Mouse (Mus musculus): ENCODE results near the gene Acsl3. TPM values are rescaled to one million over a fixed set of nuclear protein-coding genes. Genes with fewer than 3 reads are reported as not detected.
A peak's percentile ranks its signal among the peaks of the same experiment; 100 is the strongest.

The Acsl3 gene
- total and polyA plus RNA-seq, 3 experiments = 16.4 to 87.0 (median 33.6) TPM

DNA sequence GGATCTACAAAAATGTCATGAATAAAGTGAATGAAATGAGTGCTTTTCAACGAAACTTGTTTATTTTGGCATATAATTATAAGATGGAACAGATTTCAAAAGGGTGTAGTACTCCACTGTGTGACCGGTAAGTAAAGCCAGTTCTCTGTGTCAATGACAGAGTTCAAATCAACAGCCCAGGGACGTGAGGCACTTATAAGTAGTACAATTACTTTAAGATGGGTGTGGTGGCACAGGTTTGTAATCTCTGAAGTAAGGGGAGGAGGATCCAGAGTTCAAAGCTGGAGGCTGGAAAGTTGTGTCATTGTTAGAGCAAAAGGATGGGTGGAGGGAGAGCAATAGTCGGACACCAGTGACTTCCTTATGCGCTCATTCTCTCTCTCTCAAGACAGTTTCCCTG is 39.3 kb downstream of the Acsl3 start:
- peaks cover 87% of the 10 kb centered on the region for H3K36me3 ChIP-seq (replicated peaks)
- no peak for ATAC-seq (ENCODE audit: extremely low read depth, insufficient number of reproducible peaks, low FRiP score, poor library complexity, severe bottlenecking)
- no peaks in the 10 kb centered on the region for H3K27me3 ChIP-seq (ENCODE audit: insufficient read depth, low read length)
- H3K9me3 ChIP-seq (replicated peaks) = no peaks in the 10 kb centered on the region
- no peak overlapping the region for H3K4me3 ChIP-seq (ENCODE audit: low read depth, low read length)
- TF ChIP-seq GATA2 (IDR thresholded peaks at IDR 0.05; ENCODE audit: borderline replicate concordance, low read depth, low read length) = no peak
- no peak for TF ChIP-seq POLR2AphosphoS5 (IDR thresholded peaks at IDR 0.05; ENCODE audit: insufficient replicate concordance, low read depth, low read length)
- TF ChIP-seq TAL1 (conservative IDR thresholded peaks at IDR 0.05; ENCODE audit: low read depth, low read length) = no peak
- no peak for DNase-seq (ENCODE audit: low spot score)
- no peaks in the 10 kb centered on the region for H3K4me1 ChIP-seq (ENCODE audit: insufficient read depth, low read depth, low read length)

DNA sequence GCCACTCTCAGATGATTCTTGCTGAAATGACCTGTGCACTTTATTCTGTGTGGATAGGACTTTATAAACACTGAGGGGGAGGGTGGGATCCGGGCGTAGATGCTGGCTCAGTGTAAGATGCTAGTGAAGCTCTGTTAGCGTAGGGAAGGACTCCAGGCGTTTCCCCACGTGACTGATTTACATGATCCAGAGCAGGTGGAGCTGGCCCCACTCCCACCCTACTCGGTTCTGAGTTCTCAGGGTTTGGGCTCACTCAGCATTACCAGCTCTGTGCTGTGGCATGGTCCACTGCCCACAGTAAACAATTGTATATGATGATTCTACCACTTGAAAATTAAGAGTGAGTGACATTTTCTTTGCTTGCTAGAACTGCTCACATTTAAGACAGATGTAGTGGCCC is 40.5 kb downstream of the Acsl3 start:
- ATAC-seq (ENCODE audit: extremely low read depth, insufficient number of reproducible peaks, low FRiP score, poor library complexity, severe bottlenecking) = no peak
- peaks cover 88% of the 10 kb centered on the region for H3K36me3 ChIP-seq (replicated peaks)
- TF ChIP-seq GATA2 (IDR thresholded peaks at IDR 0.05; ENCODE audit: borderline replicate concordance, low read depth, low read length) = no peak
- no peak for TF ChIP-seq POLR2AphosphoS5 (IDR thresholded peaks at IDR 0.05; ENCODE audit: insufficient replicate concordance, low read depth, low read length)
- no peak for TF ChIP-seq TAL1 (conservative IDR thresholded peaks at IDR 0.05; ENCODE audit: low read depth, low read length)
- TF ChIP-seq CTCF (IDR thresholded peaks at IDR 0.05; ENCODE audit: low read depth, low read length) = no peak
- no peak for TF ChIP-seq GATA1 (IDR thresholded peaks at IDR 0.05; ENCODE audit: borderline replicate concordance, low read length)

DNA sequence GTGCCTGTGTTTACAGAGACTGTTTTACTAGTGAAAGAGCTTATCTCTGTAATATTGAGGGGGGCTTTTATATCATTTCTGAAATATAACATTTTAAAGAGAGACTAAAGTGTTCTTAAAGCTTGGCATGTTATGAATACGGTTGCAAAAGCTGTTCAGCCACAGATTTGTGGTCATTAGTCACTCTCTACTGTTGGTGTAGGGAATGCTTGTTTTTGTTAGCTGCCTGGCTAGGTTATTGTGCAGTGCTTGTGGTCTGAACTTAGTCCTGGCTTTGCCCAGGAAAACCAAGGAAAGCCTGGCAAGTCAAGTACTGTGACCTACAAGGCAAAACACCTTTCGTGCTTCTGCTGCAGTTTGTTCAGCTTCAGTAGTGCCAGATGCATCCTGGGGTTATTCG is 44.1 kb downstream of the Acsl3 start:
- no peaks in the 10 kb centered on the region for H3K4me1 ChIP-seq (ENCODE audit: insufficient read depth, low read depth, low read length)
- ATAC-seq (ENCODE audit: extremely low read depth, insufficient number of reproducible peaks, low FRiP score, poor library complexity, severe bottlenecking) (no peak), DNase-seq (ENCODE audit: low spot score) (no peak)
- peaks cover 86% of the 10 kb centered on the region for H3K36me3 ChIP-seq (replicated peaks)
- H3K9me3 ChIP-seq (replicated peaks) = no peaks in the 10 kb centered on the region
- TF ChIP-seq TAL1 (conservative IDR thresholded peaks at IDR 0.05; ENCODE audit: low read depth, low read length) = no peak
- TF ChIP-seq GATA1 (IDR thresholded peaks at IDR 0.05; ENCODE audit: borderline replicate concordance, low read length) = no peak
- TF ChIP-seq GATA2 (IDR thresholded peaks at IDR 0.05; ENCODE audit: borderline replicate concordance, low read depth, low read length) = no peak
- TF ChIP-seq POLR2AphosphoS5 (IDR thresholded peaks at IDR 0.05; ENCODE audit: insufficient replicate concordance, low read depth, low read length) = no peak
- TF ChIP-seq CTCF (IDR thresholded peaks at IDR 0.05; ENCODE audit: low read depth, low read length) = no peak
- H3K27me3 ChIP-seq (ENCODE audit: insufficient read depth, low read length) = no peaks in the 10 kb centered on the region
- no peak overlapping the region for H3K4me3 ChIP-seq (ENCODE audit: low read depth, low read length)

More for the DNA sequence above, 40.5 kb downstream of the Acsl3 start:
- H3K4me1 ChIP-seq (ENCODE audit: insufficient read depth, low read depth, low read length) = no peaks in the 10 kb centered on the region
- H3K4me3 ChIP-seq (ENCODE audit: low read depth, low read length) = no peak overlapping the region
- H3K9me3 ChIP-seq (replicated peaks) = no peaks in the 10 kb centered on the region
- no peaks in the 10 kb centered on the region for H3K27me3 ChIP-seq (ENCODE audit: insufficient read depth, low read length)
- DNase-seq (ENCODE audit: low spot score) = no peak

DNA sequence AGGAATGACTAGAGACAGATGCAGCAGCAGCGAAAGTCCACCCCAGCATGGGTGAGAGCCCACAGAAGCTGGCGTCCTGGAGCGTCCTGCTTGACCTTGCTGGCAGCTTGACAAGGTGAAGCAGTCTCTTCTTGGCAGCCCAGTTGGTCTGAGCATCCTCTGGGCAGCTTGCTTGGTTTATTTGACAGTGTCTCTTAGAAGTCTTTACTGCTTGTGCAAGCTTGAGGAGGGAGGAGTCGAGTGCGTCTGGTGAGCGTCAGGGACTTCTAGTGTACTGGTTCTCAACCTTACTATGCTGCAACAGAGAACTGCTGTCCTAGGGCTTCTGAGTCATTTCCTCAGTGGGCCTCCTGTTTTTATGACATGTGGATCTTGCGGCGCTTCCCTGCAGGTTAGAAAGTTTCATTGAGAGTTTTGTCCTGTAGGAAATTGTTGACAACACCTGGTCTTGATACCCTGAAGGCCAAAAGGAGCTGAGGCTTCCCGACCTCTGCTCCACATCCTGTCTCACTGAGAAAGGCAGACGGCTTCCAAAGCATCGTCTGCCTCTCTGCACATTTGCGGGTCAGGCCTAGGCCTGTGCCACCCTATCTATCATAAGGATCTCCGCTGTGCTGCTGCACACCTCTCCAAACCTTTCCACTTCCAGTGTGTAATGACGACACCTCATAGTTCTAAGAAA is 44.8 kb downstream of the Acsl3 start:
- no peaks in the 10 kb centered on the region for H3K9me3 ChIP-seq (replicated peaks)
- no peaks in the 10 kb centered on the region for H3K27me3 ChIP-seq (ENCODE audit: insufficient read depth, low read length)
- TF ChIP-seq CTCF (IDR thresholded peaks at IDR 0.05; ENCODE audit: low read depth, low read length) (no peak), GATA2 (IDR thresholded peaks at IDR 0.05; ENCODE audit: borderline replicate concordance, low read depth, low read length) (no peak), GATA1 (IDR thresholded peaks at IDR 0.05; ENCODE audit: borderline replicate concordance, low read length) (no peak), POLR2AphosphoS5 (IDR thresholded peaks at IDR 0.05; ENCODE audit: insufficient replicate concordance, low read depth, low read length) (no peak), TAL1 (conservative IDR thresholded peaks at IDR 0.05; ENCODE audit: low read depth, low read length) (no peak)
- no peak for DNase-seq (ENCODE audit: low spot score)
- ATAC-seq (ENCODE audit: extremely low read depth, insufficient number of reproducible peaks, low FRiP score, poor library complexity, severe bottlenecking) = peak; percentile 46; the same call in 1 of the 2 replicates
- no peaks in the 10 kb centered on the region for H3K4me1 ChIP-seq (ENCODE audit: insufficient read depth, low read depth, low read length)
- H3K4me3 ChIP-seq (ENCODE audit: low read depth, low read length) = no peak overlapping the region
- H3K36me3 ChIP-seq (replicated peaks) = peaks cover 83% of the 10 kb centered on the region

DNA sequence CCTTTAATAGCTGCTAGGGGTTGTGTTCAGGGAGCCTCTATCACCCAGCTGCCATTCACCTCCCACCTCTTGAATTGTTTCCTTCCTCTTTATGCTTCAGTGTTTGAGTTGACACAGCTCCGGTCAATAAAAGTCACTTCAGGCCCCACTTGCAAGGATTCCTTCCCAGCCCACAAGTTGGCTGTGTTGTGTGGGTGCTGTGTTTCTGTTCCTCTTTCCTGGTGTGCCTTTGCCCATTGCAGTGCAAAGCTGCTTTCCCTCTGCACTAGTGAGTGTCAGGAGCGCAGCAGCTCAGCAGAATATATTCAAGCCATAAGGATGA is 45.3 kb downstream of the Acsl3 start:
- DNase-seq (ENCODE audit: low spot score) (no peak), ATAC-seq (ENCODE audit: extremely low read depth, insufficient number of reproducible peaks, low FRiP score, poor library complexity, severe bottlenecking) (no peak; the same call in 1 of the 2 replicates)
- H3K9me3 ChIP-seq (replicated peaks) = no peaks in the 10 kb centered on the region
- H3K4me1 ChIP-seq (ENCODE audit: insufficient read depth, low read depth, low read length) = no peaks in the 10 kb centered on the region
- H3K36me3 ChIP-seq (replicated peaks) = peaks cover 81% of the 10 kb centered on the region
- H3K27me3 ChIP-seq (ENCODE audit: insufficient read depth, low read length) = no peaks in the 10 kb centered on the region
- H3K4me3 ChIP-seq (ENCODE audit: low read depth, low read length) = no peak overlapping the region
- TF ChIP-seq TAL1 (conservative IDR thresholded peaks at IDR 0.05; ENCODE audit: low read depth, low read length) = no peak
- TF ChIP-seq POLR2AphosphoS5 (IDR thresholded peaks at IDR 0.05; ENCODE audit: insufficient replicate concordance, low read depth, low read length) = no peak
- TF ChIP-seq GATA1 (IDR thresholded peaks at IDR 0.05; ENCODE audit: borderline replicate concordance, low read length) = no peak
- TF ChIP-seq CTCF (IDR thresholded peaks at IDR 0.05; ENCODE audit: low read depth, low read length) = no peak
- no peak for TF ChIP-seq GATA2 (IDR thresholded peaks at IDR 0.05; ENCODE audit: borderline replicate concordance, low read depth, low read length)

DNA sequence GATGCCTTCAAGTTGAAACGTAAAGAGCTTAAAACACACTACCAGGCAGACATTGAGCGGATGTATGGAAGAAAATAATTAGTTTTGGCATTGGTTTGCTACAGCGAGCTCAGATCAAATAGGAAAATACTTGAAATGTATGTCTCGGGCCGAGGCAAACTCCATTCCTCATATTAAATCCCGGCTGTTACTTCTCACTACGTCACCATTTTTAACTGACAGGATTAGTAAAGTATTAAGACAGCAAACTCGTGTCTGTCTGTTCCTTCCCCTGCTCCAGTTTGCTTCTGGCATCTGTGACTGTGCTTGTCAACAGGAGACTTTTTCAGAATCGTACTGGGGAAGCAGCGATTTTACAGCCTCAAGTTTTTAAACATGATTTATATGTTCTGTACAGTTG is 48.7 kb downstream of the Acsl3 start:
- TF ChIP-seq POLR2AphosphoS5 (IDR thresholded peaks at IDR 0.05; ENCODE audit: insufficient replicate concordance, low read depth, low read length) (no peak), CTCF (IDR thresholded peaks at IDR 0.05; ENCODE audit: low read depth, low read length) (no peak), GATA2 (IDR thresholded peaks at IDR 0.05; ENCODE audit: borderline replicate concordance, low read depth, low read length) (no peak), TAL1 (conservative IDR thresholded peaks at IDR 0.05; ENCODE audit: low read depth, low read length) (no peak), GATA1 (IDR thresholded peaks at IDR 0.05; ENCODE audit: borderline replicate concordance, low read length) (no peak)
- no peak for DNase-seq (ENCODE audit: low spot score)
- ATAC-seq (ENCODE audit: extremely low read depth, insufficient number of reproducible peaks, low FRiP score, poor library complexity, severe bottlenecking) = no peak
- Histone ChIP-seq H3K36me3 (replicated peaks) (peaks cover 64% of the 10 kb centered on the region), H3K4me1 (ENCODE audit: insufficient read depth, low read depth, low read length) (no peaks in the 10 kb centered on the region), H3K27me3 (ENCODE audit: insufficient read depth, low read length) (no peaks in the 10 kb centered on the region), H3K4me3 (ENCODE audit: low read depth, low read length) (no peak overlapping the region), H3K9me3 (replicated peaks) (no peaks in the 10 kb centered on the region)

Measured in G1E (cell line).